9 mouse cellular contexts compared by ENCODE assay signal in genomic region chr17:27938121-27938754, GRCm38 (mm10). TPM values are rescaled to one million over a fixed set of nuclear protein-coding genes. Genes with fewer than 3 reads are reported as not detected.
DNase-seq lines count a peak whose midpoint lies in the region; ATAC-seq and TF ChIP-seq lines count a peak whose summit lies in the region.
"Had no signal": no experiment of that assay in that cellular context is flagged by ENCODE, and none has a peak within 500 bp of the region (broad histone marks: within the 10 kb centered on the region; RNA-seq: fewer than 3 reads in every experiment).

No protein-coding gene starts in this region.

- DNase-seq in hindbrain, postnatal 0 days (ENCODE audit: low spot score), result no peak
- no peak for DNase-seq in hindbrain, embryonic 11.5 days (ENCODE audit: low spot score)
- peak; percentile 66 to 69 for DNase-seq in lung, postnatal 4 days
- DNase-seq in frontal cortex, postnatal 10 days (ENCODE audit: low spot score in 2 of 2), result no peak
- no peak for DNase-seq in natural killer cell, adult 2 months (ENCODE audit: low spot score in 2 of 2)
- no peak for DNase-seq in embryo, embryonic 10.5 days (ENCODE audit: low spot score)

- no peaks in the 10 kb centered on the region for H3K9me3 ChIP-seq in hindbrain, postnatal 0 days (ENCODE audit: low read length)
- no peaks in the 10 kb centered on the region for H3K9me3 ChIP-seq in hindbrain, embryonic 11.5 days (ENCODE audit: control insufficient read depth, low read length)
- H3K9me3 ChIP-seq in embryonic facial prominence, embryonic 15.5 days (replicated peaks), result no peaks in the 10 kb centered on the region
- no peaks in the 10 kb centered on the region for H3K9me3 ChIP-seq in intestine, embryonic 15.5 days

- H3K4me3 ChIP-seq in hindbrain, postnatal 0 days (ENCODE audit: low read length), result no peak overlapping the region
- H3K4me3 ChIP-seq in hindbrain, embryonic 11.5 days (ENCODE audit: low read depth, low read length), result no peak overlapping the region
- H3K4me3 ChIP-seq in embryonic facial prominence, embryonic 15.5 days (replicated peaks), result no peak overlapping the region
- H3K4me3 ChIP-seq in intestine, embryonic 15.5 days (replicated peaks), result no peak overlapping the region

- peaks cover 19% of the 10 kb centered on the region for H3K4me1 ChIP-seq in hindbrain, postnatal 0 days (ENCODE audit: insufficient read depth, low read length)
- H3K4me1 ChIP-seq in hindbrain, embryonic 11.5 days (replicated peaks; ENCODE audit: control insufficient read depth, insufficient read depth, low read length), result no peaks in the 10 kb centered on the region
- peaks cover 62% of the 10 kb centered on the region for H3K4me1 ChIP-seq in embryonic facial prominence, embryonic 15.5 days
- peaks cover 40% of the 10 kb centered on the region for H3K4me1 ChIP-seq in intestine, embryonic 15.5 days (replicated peaks)

- no peaks in the 10 kb centered on the region for H3K36me3 ChIP-seq in hindbrain, postnatal 0 days (ENCODE audit: insufficient read depth, low read length)
- no peaks in the 10 kb centered on the region for H3K36me3 ChIP-seq in hindbrain, embryonic 11.5 days (ENCODE audit: control insufficient read depth, insufficient read depth, low read length)
- no peaks in the 10 kb centered on the region for H3K36me3 ChIP-seq in embryonic facial prominence, embryonic 15.5 days
- no peaks in the 10 kb centered on the region for H3K36me3 ChIP-seq in intestine, embryonic 15.5 days

- 70% methylated on average over 12 of the region's 12 CpGs for WGBS in hindbrain, postnatal 0 days
- 84% methylated on average over 12 of the region's 12 CpGs for WGBS in hindbrain, embryonic 11.5 days
- 61% methylated on average over 12 of the region's 12 CpGs for WGBS in embryonic facial prominence, embryonic 15.5 days
- 52% methylated on average over 12 of the region's 12 CpGs for WGBS in intestine, embryonic 15.5 days

- no peak overlapping the region for H3K9ac ChIP-seq in hindbrain, postnatal 0 days (replicated peaks; ENCODE audit: low read length)
- no peak overlapping the region for H3K9ac ChIP-seq in hindbrain, embryonic 11.5 days (ENCODE audit: low read depth, low read length)
- no peak overlapping the region for H3K9ac ChIP-seq in embryonic facial prominence, embryonic 15.5 days
- no peak overlapping the region for H3K9ac ChIP-seq in intestine, embryonic 15.5 days
- H3K9ac ChIP-seq: liver, embryonic 14.5 days had no signal

- no peak for ATAC-seq in hindbrain, postnatal 0 days
- no peak for ATAC-seq in hindbrain, embryonic 11.5 days (ENCODE audit: low FRiP score)
- ATAC-seq in embryonic facial prominence, embryonic 15.5 days (ENCODE audit: insufficient number of reproducible peaks, low FRiP score, low TSS enrichment, low read depth), result no peak
- ATAC-seq in intestine, embryonic 15.5 days, result peak; percentile 45; the same call in 1 of the 2 replicates

- H3K27me3 ChIP-seq in hindbrain, postnatal 0 days (ENCODE audit: insufficient read depth, low read length), result no peaks in the 10 kb centered on the region
- no peaks in the 10 kb centered on the region for H3K27me3 ChIP-seq in hindbrain, embryonic 11.5 days (ENCODE audit: control insufficient read depth, insufficient read depth, low read length)
- H3K27me3 ChIP-seq in embryonic facial prominence, embryonic 15.5 days, result no peaks in the 10 kb centered on the region
- no peaks in the 10 kb centered on the region for H3K27me3 ChIP-seq in intestine, embryonic 15.5 days (replicated peaks)

- no peak for TF ChIP-seq CTCF in hindbrain, postnatal 0 days (IDR thresholded peaks at IDR 0.05; ENCODE audit: low read depth)

- H3K4me2 ChIP-seq in hindbrain, postnatal 0 days (ENCODE audit: low read depth, low read length), result no peak overlapping the region
- H3K4me2 ChIP-seq in hindbrain, embryonic 11.5 days (replicated peaks; ENCODE audit: low read depth, low read length), result no peak overlapping the region
- no peak overlapping the region for H3K4me2 ChIP-seq in embryonic facial prominence, embryonic 15.5 days (replicated peaks)
- H3K4me2 ChIP-seq in intestine, embryonic 15.5 days (replicated peaks), result 0 out of 2 replicates have a peak overlapping the region, but pooled peaks have one; percentile 1

- H3K27ac ChIP-seq in hindbrain, postnatal 0 days, result peak overlapping the region; percentile 8; the same call in 1 of the 2 replicates
- H3K27ac ChIP-seq in hindbrain, embryonic 11.5 days (ENCODE audit: low read depth, low read length), result no peak overlapping the region
- H3K27ac ChIP-seq in embryonic facial prominence, embryonic 15.5 days (replicated peaks), result peak overlapping the region; percentile 68
- H3K27ac ChIP-seq in intestine, embryonic 15.5 days, result peak overlapping the region; percentile 30
- H3K27ac ChIP-seq: liver, embryonic 14.5 days had no signal

RNA-seq across cellular contexts. Expression of gene Taf11, which starts 28.6 kb away (rescaled TPM):
- 7.7 and 15.3 TPM in 2 replicates for total RNA-seq in hindbrain, postnatal 0 days (2014; rRNA removed)
- 54.6 and 62.0 TPM in 2 replicates for polyA plus RNA-seq in hindbrain, postnatal 0 days (2015; fragmentation: Nextera tagmentation; extraction: Ambion mirVana)
- polyA plus RNA-seq in hindbrain, embryonic 11.5 days (2014; fragmentation: Nextera tagmentation; extraction: Ambion mirVana), result 89.5 and 93.9 TPM in 2 replicates
- 65.5 and 65.9 TPM in 2 replicates for polyA plus RNA-seq in embryonic facial prominence, embryonic 15.5 days (2015; fragmentation: Nextera tagmentation; extraction: Ambion mirVana)
- 54.0 and 54.4 TPM in 2 replicates for polyA plus RNA-seq in intestine, embryonic 15.5 days (2015; fragmentation: Nextera tagmentation; extraction: Ambion mirVana)

RNA-seq across cellular contexts. Expression of gene Anks1, which starts 29.1 kb away (rescaled TPM):
- 102 and 114 TPM in 2 replicates for total RNA-seq in hindbrain, postnatal 0 days (2014; rRNA removed)
- 35.0 and 35.8 TPM in 2 replicates for polyA plus RNA-seq in hindbrain, postnatal 0 days (2015; fragmentation: Nextera tagmentation; extraction: Ambion mirVana)
- 35.5 and 43.6 TPM in 2 replicates for polyA plus RNA-seq in hindbrain, embryonic 11.5 days (2014; fragmentation: Nextera tagmentation; extraction: Ambion mirVana)
- 15.3 and 16.6 TPM in 2 replicates for polyA plus RNA-seq in embryonic facial prominence, embryonic 15.5 days (2015; fragmentation: Nextera tagmentation; extraction: Ambion mirVana)
- 12.5 and 13.3 TPM in 2 replicates for polyA plus RNA-seq in intestine, embryonic 15.5 days (2015; fragmentation: Nextera tagmentation; extraction: Ambion mirVana)

Comparison
In these comparisons a context has a peak if more than half of its experiments do, and no peak if none do; other contexts are left out.
1. DNase-seq: peak in lung, postnatal 4 days (2 of 2); none in hindbrain, postnatal 0 days (single experiment), hindbrain, embryonic 11.5 days (single experiment), frontal cortex, postnatal 10 days (0 of 2), natural killer cell, adult 2 months (0 of 2) and embryo, embryonic 10.5 days (single experiment).